Mouse (Mus musculus): ENCODE data around the gene Sap30bp. TPM values are rescaled to one million over a fixed set of nuclear protein-coding genes. Genes with fewer than 3 reads are reported as not detected.

Sap30bp gene
- total and polyA plus RNA-seq, 3 experiments: 49.1 to 69.2 TPM; not detected in 1

DNA sequence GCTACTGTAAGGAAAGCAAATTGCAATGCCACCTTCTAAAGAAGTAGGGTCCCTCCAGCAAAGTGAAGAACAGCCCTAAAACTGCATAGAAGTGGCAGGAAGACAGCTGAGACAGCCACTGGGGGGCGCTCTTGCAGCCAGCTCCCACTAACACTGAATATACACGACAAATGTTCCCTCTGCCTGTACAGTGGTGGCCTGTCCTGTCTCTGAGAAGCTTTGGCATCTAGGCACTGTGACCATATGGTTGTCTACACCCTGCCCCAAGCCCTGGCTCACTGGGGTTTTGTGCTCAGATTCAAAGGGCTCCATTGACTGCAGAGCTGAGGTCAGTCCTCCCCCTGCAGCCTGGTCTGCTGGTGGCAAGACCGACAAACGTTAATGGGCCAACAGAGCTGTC lies 34.2 kb upstream of the Sap30bp start (continued):
- no peak for TF ChIP-seq HCFC1 (IDR thresholded peaks at IDR 0.05; ENCODE audit: low read depth, low read length)
- no peak for TF ChIP-seq GATA1 (IDR thresholded peaks at IDR 0.05; ENCODE audit: low read depth, low read length)
- 0 out of 2 replicates have a peak, but pooled peaks have one; percentile 12 for TF ChIP-seq ETS1 (IDR thresholded peaks at IDR 0.05; ENCODE audit: low read depth, low read length)
- TF ChIP-seq NRF1 (IDR thresholded peaks at IDR 0.05; ENCODE audit: insufficient read depth, low read depth, low read length, poor library complexity, severe bottlenecking): no peak
- TF ChIP-seq KAT2A (conservative IDR thresholded peaks at IDR 0.05; ENCODE audit: low read depth, low read length): no peak
- TF ChIP-seq MAFK (IDR thresholded peaks at IDR 0.05; ENCODE audit: borderline replicate concordance, low read depth, low read length): no peak
- TF ChIP-seq MAZ (IDR thresholded peaks at IDR 0.05; ENCODE audit: low read depth, low read length): no peak
- no peak for TF ChIP-seq NELFE (IDR thresholded peaks at IDR 0.05; ENCODE audit: low read depth, low read length)

DNA sequence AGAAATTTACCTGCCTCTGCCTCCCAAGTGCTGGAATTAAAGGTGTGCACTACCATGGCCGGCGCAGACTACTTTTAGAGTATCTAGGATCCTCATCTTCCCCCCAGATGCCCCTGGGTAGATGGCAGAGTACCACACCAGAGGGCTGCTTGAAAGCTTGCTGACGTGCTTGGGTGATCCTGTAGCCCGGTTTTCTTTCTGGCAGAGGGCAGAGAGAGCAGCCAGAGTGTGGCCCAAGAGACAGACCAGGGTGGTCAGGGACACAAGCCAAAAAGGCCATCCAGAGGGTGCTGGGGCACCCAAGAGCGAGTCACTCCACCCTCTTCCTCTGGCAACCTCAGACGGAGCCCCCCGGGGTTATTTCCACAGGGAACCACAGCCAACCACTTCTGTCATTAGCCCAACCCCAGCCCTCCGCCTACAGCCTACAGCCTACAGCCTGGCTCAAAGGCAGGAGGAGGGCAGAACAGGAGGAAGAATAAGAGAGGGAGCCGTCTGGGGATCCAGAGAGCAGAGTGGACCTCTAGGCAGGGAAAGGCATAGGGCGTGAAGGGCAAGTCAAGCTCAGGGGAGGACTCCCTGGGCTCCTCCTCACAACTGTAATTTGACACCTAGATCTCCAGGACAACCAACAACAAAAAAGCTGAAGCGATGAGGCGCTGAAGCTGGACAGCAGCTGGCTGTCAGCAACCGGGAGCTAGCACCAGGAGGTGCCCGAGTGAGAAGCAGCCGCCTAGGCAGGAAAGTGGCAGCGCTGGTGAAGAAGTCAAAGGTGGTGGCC lies 33.4 kb upstream of the Sap30bp start, which contains the start of gene Smim5:
TSS of gene Smim5 (plus strand) at position 481 of the 781 bp plus-strand sequence.
- Histone ChIP-seq H3K9ac (ENCODE audit: control insufficient read depth, low read depth, low read length, poor library complexity, severe bottlenecking) (peak within 1 kb of the TSS; percentile 72), H3K4me3 (ENCODE audit: control insufficient read depth in 1 of 2, insufficient read depth in 1 of 2, low read depth in 2 of 2, low read length in 2 of 2) (peak within 1 kb of the TSS; percentile 68 to 69), H3K9me3 (replicated peaks; ENCODE audit: insufficient read depth, low read length) (no peaks in the 10 kb centered on the region), H3K36me3 (ENCODE audit: control insufficient read depth in 1 of 2, insufficient read depth in 2 of 2, low read length in 2 of 2) (peaks cover 0 to 33% of the 10 kb centered on the region in 2 experiments; a peak in 2 of 4 replicates), H3K4me1 (ENCODE audit: control insufficient read depth in 1 of 2, insufficient read depth in 2 of 2, low read length in 2 of 2) (peaks cover 20 to 40% of the 10 kb centered on the region in 2 experiments), H3K27me3 (ENCODE audit: control insufficient read depth in 1 of 2, insufficient read depth in 2 of 2, low read length in 2 of 2) (no peaks in the 10 kb centered on the region), H3K27ac (ENCODE audit: control insufficient read depth, low read depth, low read length) (peak within 1 kb of the TSS; percentile 98), H3K79me2 (ENCODE audit: control insufficient read depth, insufficient read depth, low read length, poor library complexity) (peaks cover 34% of the 10 kb centered on the region)
- peak; percentile 93 for DNase-seq (ENCODE audit: low read depth, low spot score)
- TF ChIP-seq ZNF384 (IDR thresholded peaks at IDR 0.05; ENCODE audit: low read depth, low read length) (peak; percentile 58), MAZ (IDR thresholded peaks at IDR 0.05; ENCODE audit: low read depth, low read length) (no peak; the same call in 1 of the 2 replicates), SMC3 (IDR thresholded peaks at IDR 0.05; ENCODE audit: low read depth, low read length) (no peak), USF2 (IDR thresholded peaks at IDR 0.05; ENCODE audit: borderline replicate concordance in 1 of 2, insufficient read depth in 1 of 2, low read depth in 1 of 2, low read length in 2 of 2) (no peak), E2F4 (IDR thresholded peaks at IDR 0.05; ENCODE audit: borderline replicate concordance, low read depth, low read length) (no peak), GABPA (IDR thresholded peaks at IDR 0.05; ENCODE audit: low read depth, low read length) (no peak), MYC (IDR thresholded peaks at IDR 0.05; ENCODE audit: low read depth, low read length) (no peak), TBP (IDR thresholded peaks at IDR 0.05; ENCODE audit: low read depth, low read length) (peak; percentile 67), RAD21 (IDR thresholded peaks at IDR 0.05; ENCODE audit: low read depth, low read length) (no peak), HCFC1 (IDR thresholded peaks at IDR 0.05; ENCODE audit: low read depth, low read length) (0 out of 2 replicates have a peak, but pooled peaks have one; percentile 19), EP300 (IDR thresholded peaks at IDR 0.05; ENCODE audit: low read depth in 1 of 2, low read length in 2 of 2) (no peak), KAT2A (conservative IDR thresholded peaks at IDR 0.05; ENCODE audit: low read depth, low read length) (no peak), ZKSCAN1 (IDR thresholded peaks at IDR 0.05; ENCODE audit: low read depth, low read length) (no peak), POLR2AphosphoS5 (IDR thresholded peaks at IDR 0.05; ENCODE audit: borderline replicate concordance, low read depth, low read length) (no peak), NELFE (IDR thresholded peaks at IDR 0.05; ENCODE audit: low read depth, low read length) (peak; percentile 68), TCF12 (IDR thresholded peaks at IDR 0.05; ENCODE audit: low read depth, low read length) (peak; percentile 37; the same call in 1 of the 2 replicates), UBTF (IDR thresholded peaks at IDR 0.05; ENCODE audit: borderline replicate concordance, insufficient read depth, low read depth, low read length) (0 out of 2 replicates have a peak, but pooled peaks have one; percentile 90), ETS1 (IDR thresholded peaks at IDR 0.05; ENCODE audit: low read depth, low read length) (peak; percentile 65; the same call in 1 of the 2 replicates), MAFK (IDR thresholded peaks at IDR 0.05; ENCODE audit: borderline replicate concordance, low read depth, low read length) (no peak), BHLHE40 (IDR thresholded peaks at IDR 0.05; ENCODE audit: borderline replicate concordance, low read depth, low read length) (no peak), CHD2 (IDR thresholded peaks at IDR 0.05; ENCODE audit: low read length) (no peak), ELF1 (IDR thresholded peaks at IDR 0.05; ENCODE audit: low read depth, low read length) (no peak; the same call in 1 of the 2 replicates), TAL1 (IDR thresholded peaks at IDR 0.05; ENCODE audit: low read length) (no peak), RCOR1 (IDR thresholded peaks at IDR 0.05; ENCODE audit: low read depth, low read length) (no peak), GATA1 (IDR thresholded peaks at IDR 0.05; ENCODE audit: low read depth, low read length) (0 out of 2 replicates have a peak, but pooled peaks have one; percentile 1), ZMIZ1 (IDR thresholded peaks at IDR 0.05; ENCODE audit: low read depth, low read length) (no peak; the same call in 1 of the 2 replicates), JUND (IDR thresholded peaks at IDR 0.05; ENCODE audit: low read depth, low read length) (no peak), MYB (IDR thresholded peaks at IDR 0.05; ENCODE audit: low read depth, low read length) (no peak), CTCF (IDR thresholded peaks at IDR 0.05 in 2 of 3, conservative IDR thresholded peaks at IDR 0.05 in 1 of 3; ENCODE audit: control insufficient read depth in 1 of 3, insufficient read depth in 1 of 3, low read depth in 2 of 3, low read length in 3 of 3, poor library complexity in 1 of 3, severe bottlenecking in 1 of 3) (no peak), SIN3A (IDR thresholded peaks at IDR 0.05; ENCODE audit: low read length) (peak; percentile 99)

Data from MEL (cell line).